Mouse (Mus musculus) brown adipose tissue, adult 24 weeks (tissue): ENCODE results near the gene Olfr430. TPM values are rescaled to one million over a fixed set of nuclear protein-coding genes. Genes with fewer than 3 reads are reported as not detected.

ENCODE experiments used
- H3K27ac ChIP-seq: fragments of 200-500 bp; replicated peaks from 2 replicates; pipeline ENCODE4 v1.5.1; 2012; ENCODE audit warnings: low read depth, mild to moderate bottlenecking, low read length
- H3K4me1 ChIP-seq: fragments of 200-500 bp; 2 replicates; pipeline ENCODE4 v1.6.1; 2012; ENCODE audit warnings: low read length, mixed read lengths; ENCODE audit not compliant: control insufficient read depth, insufficient read depth, insufficient read length
- H3K4me3 ChIP-seq: fragments of 200-500 bp; 2 replicates; pipeline ENCODE4 v1.5.1; 2012; ENCODE audit warnings: low read depth, mild to moderate bottlenecking, low read length, moderate library complexity; ENCODE audit not compliant: insufficient read depth
- polyA plus RNA-seq: library from polyadenylated mRNA; stranded (reverse); fragments of >200 nt; gene quantifications from 2 replicates; pipeline ENCODE4 v1.2.4, GENCODE M21; 2012; ENCODE audit not compliant: missing spikeins, insufficient read depth, insufficient read length

The Olfr430 gene
- polyA plus RNA-seq, 1 experiment: not detected

- Histone ChIP-seq H3K4me1 (no peaks in the 10 kb centered on the region), H3K27ac (no peak within 1 kb of the TSS), H3K4me3 (no peak within 1 kb of the TSS)
Measured at GRCm38 (mm10) chr1:174084031-174084430, 17.6 kb downstream of the Olfr430 start, which contains the start of gene Olfr429. Gene Olfr429 (plus strand): TSS chr1:174084331.

- Histone ChIP-seq H3K4me3 (no peak within 1 kb of the TSS), H3K27ac (no peak within 1 kb of the TSS), H3K4me1 (no peaks in the 10 kb centered on the region)
Measured at GRCm38 (mm10) chr1:174096591-174096990, 30.2 kb downstream of the Olfr430 start, which contains the start of gene Olfr427. Gene Olfr427 (plus strand): TSS chr1:174096891.

- Histone ChIP-seq H3K4me3 (no peak overlapping the region), H3K4me1 (no peaks in the 10 kb centered on the region), H3K27ac (no peak overlapping the region)
Measured at GRCm38 (mm10) chr1:174103735-174104134, 37.3 kb downstream of the Olfr430 start.

- no peaks in the 10 kb centered on the region for H3K4me1 ChIP-seq
- H3K27ac ChIP-seq: no peak within 1 kb of the TSS
- H3K4me3 ChIP-seq: no peak within 1 kb of the TSS
Measured at GRCm38 (mm10) chr1:174121062-174121461, 54.7 kb downstream of the Olfr430 start, which contains the start of gene Olfr231. Gene Olfr231 (minus strand): TSS chr1:174121162.

Other genes starting within 250 kb of the Olfr430 start
- 5.4 and 7.4 TPM in 2 replicates for gene Ifi211, start 153.6 kb upstream of the Olfr430 start, polyA plus RNA-seq
- 11.4 and 18.7 TPM in 2 replicates for gene Mndal, start 124.1 kb upstream of the Olfr430 start, polyA plus RNA-seq
- 13.0 and 14.2 TPM in 2 replicates for gene Ifi203, start 123.9 kb upstream of the Olfr430 start, polyA plus RNA-seq
- gene Ifi202b, start 83.9 kb upstream of the Olfr430 start, polyA plus RNA-seq: not detected in 2 replicates
- 13.3 and 17.3 TPM in 2 replicates for gene Ifi205, start 34.8 kb upstream of the Olfr430 start, polyA plus RNA-seq
- not detected in 2 replicates for gene Olfr433, start 25.9 kb upstream of the Olfr430 start, polyA plus RNA-seq
- gene Olfr432, start 17.4 kb upstream of the Olfr430 start, polyA plus RNA-seq: not detected in 2 replicates
- gene Olfr429, start 17.7 kb downstream of the Olfr430 start, polyA plus RNA-seq: not detected in 2 replicates
- gene Olfr427, start 30.3 kb downstream of the Olfr430 start, polyA plus RNA-seq: not detected in 2 replicates
- gene Olfr231, start 54.6 kb downstream of the Olfr430 start, polyA plus RNA-seq: not detected in 2 replicates
- not detected in 2 replicates for gene Olfr424, start 64.9 kb downstream of the Olfr430 start, polyA plus RNA-seq
- gene Olfr420, start 89.0 kb downstream of the Olfr430 start, polyA plus RNA-seq: not detected in 2 replicates
- gene Spta1, start 106.2 kb downstream of the Olfr430 start, polyA plus RNA-seq: 0.25 TPM in 1 of 2 replicates, not detected in the other
- gene Olfr419, start 185.5 kb downstream of the Olfr430 start, polyA plus RNA-seq: not detected in 2 replicates